Mouse (Mus musculus) regulatory T cell (primary cell): ENCODE measurements around the gene Sv2b.
"Not testable (repeated sequence)": the region's sequence is repeated elsewhere in the genome, so short reads cannot be mapped to it uniquely, and the experiment has no call there.

ENCODE experiments used
- in situ Hi-C: fragments of 300-600 bp; cut with MboI, MseI; formaldehyde crosslinking; loops from one replicate; pipeline ENCODE4 v1.15.1; 2025; ENCODE audit warnings: high pct_unique_total_duplicates

Gene Sv2b

DNA sequence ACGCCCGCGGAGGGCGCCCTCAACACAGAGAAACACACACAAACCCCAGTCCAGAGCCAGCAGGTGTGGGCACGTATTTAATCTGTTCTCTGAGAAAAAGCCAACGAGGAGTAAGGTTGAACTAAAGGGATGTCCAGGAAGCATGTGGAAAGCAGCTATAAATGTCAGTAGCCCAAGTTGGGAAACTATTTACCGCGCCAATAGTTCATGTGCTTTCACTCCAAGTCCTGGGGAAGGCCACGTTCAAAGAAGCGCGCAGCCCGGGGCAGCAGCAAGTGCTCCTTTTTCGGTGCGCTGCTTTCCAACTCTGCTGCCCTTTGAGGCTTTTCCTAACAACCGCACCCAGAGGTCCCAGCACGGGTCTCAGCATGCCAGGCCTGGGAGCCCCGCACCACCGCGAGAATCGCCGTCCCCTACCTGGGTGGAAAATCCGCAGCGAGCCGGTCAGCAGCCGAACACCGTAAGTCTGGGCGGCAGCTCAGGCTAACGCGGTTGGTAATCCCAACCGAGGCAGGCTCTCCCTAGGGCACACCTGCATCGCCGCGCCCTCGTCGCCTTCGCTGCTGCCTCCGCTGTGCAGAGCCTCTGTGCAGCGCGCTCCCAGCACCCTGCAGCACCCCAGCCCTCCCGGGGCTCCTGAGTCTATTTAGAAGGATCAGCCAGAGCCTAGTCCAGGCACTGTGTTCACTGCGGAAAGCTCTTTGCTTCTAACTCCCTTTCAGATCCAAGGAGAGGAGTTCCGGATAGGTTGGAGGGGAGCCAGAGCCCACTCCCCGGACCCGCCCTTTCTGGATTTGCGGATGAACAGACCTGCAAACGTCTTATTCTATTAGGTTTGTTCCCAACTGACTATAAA is at the start of gene Sv2b:
Gene Sv2b, minus strand, starts transcription at position 806 of the 856 bp plus-strand sequence.
- in situ Hi-C loops: no loop called here

DNA sequence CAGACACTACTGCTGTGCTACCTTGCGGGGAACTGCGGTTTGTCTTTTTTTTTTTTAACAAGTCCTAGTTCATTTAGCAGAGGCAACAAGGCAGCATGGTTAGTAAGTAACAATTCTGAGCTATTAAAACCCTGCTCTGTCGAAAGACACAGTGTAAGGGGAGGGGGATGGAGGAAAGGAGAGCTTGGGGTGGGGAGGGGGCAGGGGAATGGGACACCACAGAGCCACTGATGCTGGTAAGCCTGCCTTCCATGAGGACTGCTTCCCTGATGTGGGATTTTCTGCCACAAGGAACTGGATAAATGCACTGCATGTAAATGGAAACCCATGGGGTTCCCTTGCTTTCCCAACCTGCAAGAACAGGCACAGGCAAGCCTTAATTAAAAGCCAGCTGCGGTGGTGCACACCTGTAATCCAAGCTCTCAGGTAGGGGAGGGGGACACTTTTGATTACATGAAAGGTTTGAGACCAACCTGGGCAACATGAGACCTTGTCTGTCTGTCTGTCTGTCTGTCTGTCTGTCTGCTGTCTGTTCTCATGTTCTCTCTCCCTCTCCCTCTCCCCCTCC is 49.3 kb upstream of the Sv2b start:
- in situ Hi-C loops: loop anchor here (25.0 kb wide), 1 partner anchor 871 kb away; no protein-coding TSS in a partner anchor

DNA sequence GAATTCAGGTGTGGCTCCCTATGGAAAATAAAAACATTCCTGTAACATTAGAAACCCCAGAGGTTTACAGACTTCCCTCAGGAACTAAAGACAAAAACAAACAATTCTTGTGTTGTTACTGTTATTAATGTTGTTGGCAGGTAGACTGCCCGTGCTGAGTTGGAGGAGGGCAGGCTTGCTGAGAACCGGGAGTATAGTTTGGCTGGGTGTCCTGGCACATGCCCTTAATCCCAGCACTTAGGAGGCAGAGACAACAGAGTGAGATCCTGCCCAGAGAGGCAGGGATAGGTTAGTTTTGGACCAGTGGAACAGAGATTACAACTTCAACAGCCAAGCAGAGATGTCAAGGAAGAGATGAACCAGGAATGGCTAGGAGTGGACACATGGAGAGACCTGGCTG is 46.5 kb upstream of the Sv2b start:
- in situ Hi-C loops: loop anchor here (25.0 kb wide), 1 partner anchor 868 kb away; no protein-coding TSS in a partner anchor

DNA sequence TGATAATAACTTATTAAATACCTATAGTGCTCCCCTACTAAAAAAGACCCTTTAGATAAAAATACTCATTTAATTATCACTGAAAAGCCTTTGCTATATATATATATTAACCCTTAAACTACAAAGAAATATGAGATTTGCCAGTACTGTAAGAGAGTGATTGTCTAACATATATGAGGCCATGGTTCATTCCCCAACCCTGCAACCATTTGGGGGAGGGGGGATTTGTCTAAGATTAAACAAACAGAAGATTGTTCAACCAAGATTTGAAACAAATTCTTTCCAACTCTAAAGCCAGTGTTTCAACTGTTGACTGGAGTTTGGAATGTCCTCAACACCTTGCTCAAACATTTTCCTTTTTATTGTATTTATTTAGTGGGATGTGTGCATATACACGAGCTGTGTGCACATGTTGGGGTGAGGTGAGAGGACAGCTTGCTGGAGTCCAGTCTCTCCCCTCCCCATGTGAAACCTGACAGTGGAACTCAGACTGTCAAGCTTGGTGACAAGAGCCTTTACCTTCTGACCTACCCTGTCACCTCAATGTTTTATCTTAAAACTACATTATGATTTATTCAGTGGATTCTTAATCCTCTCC is 43.8 kb upstream of the Sv2b start:
- in situ Hi-C loops: loop anchor here (25.0 kb wide), 1 partner anchor 866 kb away; no protein-coding TSS in a partner anchor

DNA sequence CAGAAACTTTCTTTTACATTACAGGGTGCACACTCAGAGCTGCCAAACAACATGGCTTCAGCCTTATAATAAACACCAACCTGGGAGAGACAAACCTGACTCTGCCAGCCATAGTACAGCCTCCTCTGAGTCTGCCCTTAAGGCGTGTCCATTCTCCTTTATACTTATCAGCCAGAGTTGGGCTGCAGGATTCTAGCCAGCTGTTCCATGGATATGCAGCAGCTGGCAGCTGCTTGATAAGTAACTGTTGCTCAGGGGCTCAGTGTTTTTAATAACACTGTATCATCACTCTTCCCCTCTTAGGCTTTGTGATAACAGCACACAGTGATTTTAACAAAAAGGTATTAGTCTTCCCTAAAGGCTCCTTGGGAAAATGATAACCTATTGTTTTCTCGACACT is 41.1 kb upstream of the Sv2b start:
- in situ Hi-C loops: loop anchor here (25.0 kb wide), 1 partner anchor 863 kb away; no protein-coding TSS in a partner anchor

DNA sequence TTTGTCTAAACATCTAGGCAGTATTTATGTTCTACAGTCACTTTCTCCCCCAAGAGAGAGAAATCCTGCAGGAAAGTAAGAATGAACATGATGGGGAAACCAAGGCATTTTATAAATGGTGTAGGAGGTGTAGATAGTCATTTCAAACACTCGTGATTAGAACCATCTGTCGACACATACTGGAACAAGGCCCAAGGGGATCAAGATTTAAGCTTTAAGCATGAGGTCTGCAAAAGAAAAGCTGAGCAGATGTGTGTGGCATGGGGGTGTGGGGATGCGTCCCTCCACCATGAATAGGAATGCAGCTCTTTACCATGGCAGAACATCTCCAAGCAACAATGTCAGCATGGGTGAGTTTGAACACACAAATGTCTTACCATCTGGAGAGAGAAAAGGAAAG is 23.2 kb upstream of the Sv2b start:
- in situ Hi-C loops: loop anchor here (25.0 kb wide), 1 partner anchor 1605 kb away; no protein-coding TSS in a partner anchor

DNA sequence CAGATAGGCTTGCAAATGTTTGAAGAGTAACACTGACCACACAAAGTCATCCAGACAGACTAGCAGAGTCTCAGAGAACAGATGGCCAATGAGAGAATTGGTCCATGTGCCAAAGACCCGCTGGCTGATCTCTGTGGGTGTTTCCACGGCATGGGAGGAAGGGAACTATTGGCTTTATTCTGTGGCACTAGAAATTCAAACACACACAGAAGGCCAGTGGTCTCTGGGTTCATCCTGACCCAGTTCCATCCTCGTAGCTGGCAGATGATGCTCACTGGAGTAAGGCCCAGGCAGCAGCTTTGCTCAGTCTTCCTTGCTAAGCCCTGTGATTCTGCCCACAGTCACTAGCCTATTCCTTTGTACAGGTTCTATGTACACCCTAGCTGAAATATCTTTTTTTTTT is 20.7 kb upstream of the Sv2b start:
- in situ Hi-C loops: loop anchor here (25.0 kb wide), 1 partner anchor 1608 kb away; no protein-coding TSS in a partner anchor

DNA sequence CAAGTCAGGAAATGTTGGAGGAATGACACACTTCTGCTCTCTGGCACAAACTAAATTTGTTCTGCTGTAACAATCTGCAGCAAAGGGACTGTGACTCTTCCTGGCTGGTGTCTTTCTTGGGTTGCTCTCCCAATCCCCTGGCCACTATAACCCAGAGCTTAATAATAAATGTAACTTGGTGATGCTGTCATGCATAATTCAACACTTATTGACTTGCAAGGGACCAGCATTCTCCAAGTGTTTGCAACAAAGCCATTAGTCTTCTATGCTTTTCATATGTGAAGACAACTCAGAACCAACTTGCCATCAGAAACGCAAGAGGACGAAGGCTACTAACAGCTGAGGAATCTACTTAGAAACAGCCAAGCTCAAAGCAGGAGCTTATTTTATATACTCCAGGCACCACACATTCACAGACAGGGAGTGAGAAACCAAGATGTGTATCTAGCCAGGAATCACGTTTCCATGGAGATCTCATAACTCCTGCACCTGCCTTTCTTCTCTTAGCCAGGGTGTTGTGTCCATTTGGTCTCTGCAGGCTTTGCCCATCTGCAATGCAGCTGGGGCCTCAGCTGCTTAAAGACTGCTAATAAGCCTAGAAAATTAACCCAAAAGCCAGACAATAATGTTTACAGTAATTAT is 19.8 kb upstream of the Sv2b start:
- in situ Hi-C loops: loop anchor here (25.0 kb wide), 1 partner anchor 1608 kb away; no protein-coding TSS in a partner anchor

DNA sequence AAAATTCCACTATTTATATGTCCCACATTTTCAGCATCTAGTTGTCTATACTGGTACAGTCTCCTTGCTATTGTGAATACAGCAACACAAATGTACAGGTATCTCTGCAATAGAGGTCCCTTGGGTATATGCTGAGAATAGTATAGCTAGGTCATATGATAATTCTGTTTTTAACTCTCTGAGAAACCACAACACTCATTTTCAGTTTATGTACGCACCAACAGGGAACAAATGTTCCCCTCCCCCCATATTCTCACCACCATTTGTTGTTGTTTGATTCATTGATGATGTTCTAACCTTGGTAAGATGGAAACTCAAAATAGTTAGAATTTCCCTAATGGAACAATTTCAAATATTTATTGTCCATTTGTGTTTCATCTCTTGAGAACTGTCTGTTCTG is 16.2 kb upstream of the Sv2b start:
- in situ Hi-C loops: loop anchor here (25.0 kb wide), 1 partner anchor 1612 kb away; no protein-coding TSS in a partner anchor

DNA sequence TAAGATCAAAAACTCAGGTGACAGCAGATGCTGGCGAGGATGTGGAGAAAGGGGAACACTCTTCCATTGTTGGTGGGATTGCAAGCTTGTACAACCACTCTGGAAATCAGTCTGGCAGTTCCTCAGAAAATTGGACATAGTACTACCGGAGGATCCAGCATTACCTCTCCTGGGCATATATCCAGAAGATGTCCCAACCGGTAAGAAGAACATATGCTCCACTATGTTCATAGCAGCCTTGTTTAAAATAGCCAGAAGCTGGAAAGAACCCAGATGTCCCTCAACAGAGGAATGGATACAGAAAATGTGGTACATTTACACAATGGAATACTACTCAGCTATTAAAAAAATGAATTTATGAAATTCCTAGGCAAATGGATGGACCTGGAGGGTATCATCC is 13.7 kb upstream of the Sv2b start:
- in situ Hi-C loops: not testable (repeated sequence)

DNA sequence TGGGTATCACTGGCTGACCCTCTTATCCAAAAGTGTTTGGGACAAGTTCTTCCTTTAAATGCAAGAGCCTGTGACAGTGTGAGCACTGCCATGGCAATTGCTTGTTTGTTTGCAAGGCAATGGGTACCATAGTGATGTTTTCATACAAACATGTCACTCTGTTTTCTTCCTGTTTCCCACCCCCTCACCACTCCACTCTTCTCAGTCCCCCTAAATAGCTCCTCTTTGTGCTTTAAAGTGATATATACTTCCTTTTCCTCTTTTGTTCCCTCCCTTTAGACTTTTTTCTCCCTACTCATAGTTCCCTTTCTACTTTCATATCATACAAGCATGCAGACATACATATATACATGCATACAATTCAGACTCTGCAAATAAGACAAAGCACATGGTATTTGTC is 10.9 kb upstream of the Sv2b start:
- in situ Hi-C loops: no loop called here

DNA sequence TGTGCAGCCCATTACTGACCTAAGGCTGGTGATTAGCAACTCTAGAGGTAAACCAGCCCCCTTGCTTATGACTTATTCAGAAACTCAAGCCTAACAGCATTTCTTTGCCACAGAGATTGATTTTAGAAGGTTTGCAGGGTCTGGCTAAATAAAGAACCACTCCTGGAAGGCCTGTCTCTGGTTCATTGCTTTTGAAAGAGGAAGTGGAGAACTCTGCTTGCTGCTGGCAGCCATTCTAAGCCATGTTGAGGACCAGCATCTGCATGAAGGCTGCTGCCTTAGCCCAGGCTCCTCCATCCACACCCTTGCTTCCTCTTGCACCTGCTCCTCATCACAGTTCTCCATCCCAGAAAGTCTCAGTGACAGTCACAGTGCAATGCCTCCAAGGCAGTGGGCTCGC is 9.3 kb upstream of the Sv2b start:
- in situ Hi-C loops: no loop called here

DNA sequence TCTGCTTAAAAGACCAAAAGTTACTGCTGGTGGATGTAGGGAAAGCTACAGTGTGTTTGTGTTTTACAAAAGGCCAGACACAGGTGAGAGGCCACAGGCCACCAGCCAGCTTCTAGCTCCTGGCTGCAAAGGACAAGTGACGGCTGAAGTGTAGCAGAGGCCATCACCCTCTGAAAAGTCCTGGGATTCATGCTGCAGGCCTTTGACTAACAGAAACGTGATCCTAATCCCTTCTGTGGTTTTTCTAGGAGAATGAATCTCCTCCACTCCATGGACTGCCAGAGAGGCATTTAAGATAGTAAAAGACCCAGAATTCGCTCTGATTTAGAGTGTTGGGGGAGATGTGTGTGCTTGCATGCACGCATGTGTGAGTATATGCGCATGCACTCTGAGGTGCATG is 5.8 kb upstream of the Sv2b start:
- in situ Hi-C loops: no loop called here

DNA sequence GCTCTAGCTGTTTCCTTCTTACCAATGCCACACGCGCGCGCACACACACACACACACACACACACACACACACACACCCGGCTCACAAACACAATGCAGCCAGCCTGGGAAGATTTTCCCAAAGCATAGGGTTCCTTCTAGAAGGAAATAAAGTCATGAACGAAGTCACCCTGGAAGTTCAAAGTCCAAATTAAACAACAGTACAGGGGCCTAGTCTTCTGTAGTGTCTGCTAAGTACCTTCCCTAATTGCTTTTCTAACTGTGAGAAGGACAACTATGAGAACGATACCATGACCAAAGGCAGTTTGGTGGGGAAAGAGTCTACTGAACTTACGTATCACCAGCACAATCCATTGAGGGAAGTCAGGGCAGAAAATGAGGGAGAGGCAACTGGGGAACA is 508 bp upstream of the Sv2b start:
- in situ Hi-C loops: no loop called here

DNA sequence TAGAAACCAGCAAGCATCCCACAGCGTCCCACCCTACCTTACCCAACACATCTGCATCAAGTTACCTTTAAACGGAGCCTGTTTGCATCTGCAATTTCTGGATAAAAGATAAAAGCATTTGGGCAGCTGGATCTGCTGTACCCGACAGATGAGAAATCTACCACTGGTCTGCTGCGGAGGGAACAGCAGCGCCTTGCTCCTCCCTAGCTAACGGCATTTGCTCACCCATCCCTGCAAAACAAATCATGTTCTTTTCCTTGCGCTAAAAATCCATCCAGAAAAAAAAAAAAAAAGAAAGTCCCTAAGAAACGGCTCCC is 964 bp downstream of the Sv2b start:
- in situ Hi-C loops: no loop called here

DNA sequence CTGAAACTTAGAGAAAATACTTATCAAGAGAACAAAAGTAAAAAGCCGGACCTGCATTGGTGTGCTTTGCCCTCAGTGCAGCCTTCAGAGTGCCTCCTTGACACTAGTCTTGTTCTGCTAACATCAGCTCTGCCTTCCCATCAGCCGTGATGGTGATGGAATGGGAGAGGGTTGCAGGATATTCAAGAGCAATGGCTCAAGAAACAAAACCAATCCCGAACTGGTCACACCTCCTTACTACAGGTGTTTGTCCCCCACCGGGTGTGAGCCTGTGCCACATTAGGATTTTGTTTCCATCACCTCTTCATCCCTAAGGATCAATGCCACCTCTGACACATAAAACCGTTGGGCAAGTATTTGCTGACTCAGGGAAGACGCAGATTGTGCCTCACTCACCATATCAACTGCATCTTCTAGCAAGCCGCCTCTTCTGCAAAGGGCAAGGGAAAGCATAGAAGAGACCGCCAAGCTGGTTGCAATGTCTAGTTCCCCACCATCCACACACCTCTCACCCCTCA is 1.4 kb downstream of the Sv2b start:
- in situ Hi-C loops: no loop called here

DNA sequence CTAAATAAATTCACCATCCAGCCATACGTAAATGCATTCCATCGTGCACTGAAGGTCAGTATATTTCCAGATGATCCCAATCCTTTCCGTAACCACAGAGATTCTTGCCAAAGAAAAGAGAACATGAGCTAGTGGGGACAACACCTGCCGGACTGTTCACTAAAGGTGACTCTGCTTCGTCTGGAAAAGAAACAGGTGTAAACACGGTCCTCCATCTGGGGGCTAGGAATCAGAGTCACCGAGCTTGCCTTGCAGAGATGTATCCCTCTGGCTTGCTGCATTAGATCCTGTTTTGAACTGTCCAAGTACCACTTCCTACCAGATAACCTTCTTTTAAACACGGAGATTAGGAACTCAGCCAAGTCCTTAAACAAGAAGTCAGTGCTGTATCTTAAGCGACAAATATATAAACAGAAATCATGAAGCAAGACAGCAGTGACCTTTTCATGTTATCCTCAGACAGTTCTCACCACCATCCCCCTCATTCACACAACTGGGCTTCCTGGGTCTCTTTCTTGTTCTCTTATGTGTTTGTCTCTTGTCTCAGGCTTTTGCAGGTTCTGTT is 3.1 kb downstream of the Sv2b start:
- in situ Hi-C loops: no loop called here

DNA sequence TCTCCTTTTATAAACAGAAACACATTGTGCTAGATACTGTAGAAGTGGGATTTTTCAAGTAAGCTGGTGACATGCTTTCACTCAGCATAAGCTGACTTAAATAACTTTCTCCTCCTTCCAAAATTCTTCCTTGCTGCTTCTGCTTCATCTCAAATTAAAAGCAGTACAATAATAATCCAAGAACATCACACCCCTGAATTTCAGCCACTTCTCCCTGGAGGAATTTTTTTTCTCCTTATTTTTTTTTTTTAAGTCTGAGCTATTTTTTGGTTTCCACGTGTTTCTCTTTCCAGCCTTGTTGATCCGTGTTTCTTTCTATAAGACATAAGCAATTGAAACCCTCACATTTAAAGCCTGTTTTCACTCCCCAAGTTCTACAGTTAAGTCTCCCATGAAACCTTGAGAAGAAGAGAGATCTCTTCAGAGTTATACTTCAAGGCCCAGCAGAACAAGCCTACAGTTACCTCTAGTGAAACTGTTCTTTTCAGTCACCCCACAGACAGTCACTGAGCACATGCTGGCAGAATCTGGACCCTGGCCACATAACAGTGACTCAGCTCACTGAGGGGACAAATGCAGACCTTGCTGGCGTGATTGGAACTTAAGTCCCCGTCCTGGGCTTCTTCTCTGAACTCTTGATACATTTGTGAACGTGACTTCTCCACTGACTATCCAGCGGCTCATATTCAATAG is 6.4 kb downstream of the Sv2b start:
- in situ Hi-C loops: no loop called here

DNA sequence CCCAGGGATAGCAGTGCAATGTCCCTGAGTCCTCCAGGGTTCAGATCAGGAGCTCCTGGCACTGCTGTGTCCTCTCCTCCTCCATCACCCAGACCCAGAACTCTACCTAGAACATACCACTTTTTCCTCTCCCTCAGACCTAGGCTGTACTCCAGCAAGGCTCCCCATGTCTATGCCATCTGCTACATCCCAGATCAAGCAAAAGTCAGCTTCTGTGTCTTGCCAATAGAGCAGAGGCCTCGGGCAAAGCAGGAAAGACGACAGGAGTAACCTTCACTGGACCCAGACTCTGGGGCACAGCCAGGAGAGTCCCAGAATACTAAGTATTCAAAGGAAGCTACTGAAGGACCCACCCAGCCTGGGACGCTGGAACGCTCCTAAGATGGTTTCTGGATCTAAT is 9.8 kb downstream of the Sv2b start:
- in situ Hi-C loops: no loop called here

DNA sequence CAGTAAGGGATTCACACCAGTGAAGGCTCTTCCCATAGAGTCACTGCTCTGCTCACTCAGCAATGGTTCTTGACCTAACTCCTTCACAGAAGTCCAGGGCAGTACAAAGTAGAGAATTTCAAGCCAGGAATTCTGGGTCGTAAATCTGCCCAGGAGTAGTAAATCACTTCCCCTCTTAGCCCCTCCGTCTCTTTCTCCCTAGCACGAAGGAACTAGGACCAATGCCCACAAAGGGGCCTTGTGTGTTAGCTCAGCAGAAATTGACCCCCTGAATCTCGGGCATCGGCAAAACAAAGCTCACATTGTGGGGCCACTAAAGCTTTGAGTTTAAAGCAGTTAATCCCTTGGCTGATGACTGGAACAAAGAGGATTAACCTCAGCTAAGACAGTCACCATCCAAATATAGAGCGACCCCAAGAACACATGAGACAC is 12.4 kb downstream of the Sv2b start:
- in situ Hi-C loops: no loop called here
